Mouse (Mus musculus) heart, adult 2 months (tissue): Measurements from ENCODE around the gene Zbtb34.

Experiments used
- CTCF ChIP-seq: fragments of 200-600 bp; IDR thresholded peaks from 2 replicates; pipeline ENCODE4 v1.8.1; 2022; ENCODE audit warnings: antibody characterized with exemption, mild to moderate bottlenecking, moderate library complexity
- EP300 ChIP-seq: fragments of 200-500 bp; IDR thresholded peaks from 2 replicates; pipeline ENCODE4 v1.6.1; 2011; ENCODE audit warnings: low read depth, low read length, control low read depth; ENCODE audit not compliant: insufficient read depth
- POLR2A ChIP-seq: fragments of 200-500 bp; IDR thresholded peaks from 2 replicates; pipeline ENCODE4 v1.6.1; 2011; ENCODE audit warnings: mild to moderate bottlenecking, low read depth, low read length, control low read depth; ENCODE audit not compliant: insufficient read depth

- TF ChIP-seq CTCF (no peak), POLR2A (no peak), EP300 (no peak)
Observed at GRCm38 (mm10) chr2:33403511-33404003, 27.6 kb downstream of the Zbtb34 start.
